Mouse (Mus musculus) embryo, embryonic 11.5 days (tissue): ENCODE data around the gene Rbpjl.
A peak's percentile ranks its signal among the peaks of the same experiment; 100 is the strongest.

ENCODE experiments used
- DNase-seq: peaks from one replicate; pipeline ENCODE4 v3.0.0-alpha.2; 2012; ENCODE audit warnings: low read depth, low spot score

Gene Rbpjl

GRCm38 (mm10) chr2:164393126-164393525 lies 9.8 kb upstream of the Rbpjl start:
- no peak for DNase-seq

GRCm38 (mm10) chr2:164396076-164396475 lies 6.9 kb upstream of the Rbpjl start:
- DNase-seq = no peak

- DNase-seq = no peak
Measured at GRCm38 (mm10) chr2:164396911-164397310, 6.0 kb upstream of the Rbpjl start.

- no peak for DNase-seq
Measured at GRCm38 (mm10) chr2:164403396-164404081, 598 bp downstream of the Rbpjl start.

DNA sequence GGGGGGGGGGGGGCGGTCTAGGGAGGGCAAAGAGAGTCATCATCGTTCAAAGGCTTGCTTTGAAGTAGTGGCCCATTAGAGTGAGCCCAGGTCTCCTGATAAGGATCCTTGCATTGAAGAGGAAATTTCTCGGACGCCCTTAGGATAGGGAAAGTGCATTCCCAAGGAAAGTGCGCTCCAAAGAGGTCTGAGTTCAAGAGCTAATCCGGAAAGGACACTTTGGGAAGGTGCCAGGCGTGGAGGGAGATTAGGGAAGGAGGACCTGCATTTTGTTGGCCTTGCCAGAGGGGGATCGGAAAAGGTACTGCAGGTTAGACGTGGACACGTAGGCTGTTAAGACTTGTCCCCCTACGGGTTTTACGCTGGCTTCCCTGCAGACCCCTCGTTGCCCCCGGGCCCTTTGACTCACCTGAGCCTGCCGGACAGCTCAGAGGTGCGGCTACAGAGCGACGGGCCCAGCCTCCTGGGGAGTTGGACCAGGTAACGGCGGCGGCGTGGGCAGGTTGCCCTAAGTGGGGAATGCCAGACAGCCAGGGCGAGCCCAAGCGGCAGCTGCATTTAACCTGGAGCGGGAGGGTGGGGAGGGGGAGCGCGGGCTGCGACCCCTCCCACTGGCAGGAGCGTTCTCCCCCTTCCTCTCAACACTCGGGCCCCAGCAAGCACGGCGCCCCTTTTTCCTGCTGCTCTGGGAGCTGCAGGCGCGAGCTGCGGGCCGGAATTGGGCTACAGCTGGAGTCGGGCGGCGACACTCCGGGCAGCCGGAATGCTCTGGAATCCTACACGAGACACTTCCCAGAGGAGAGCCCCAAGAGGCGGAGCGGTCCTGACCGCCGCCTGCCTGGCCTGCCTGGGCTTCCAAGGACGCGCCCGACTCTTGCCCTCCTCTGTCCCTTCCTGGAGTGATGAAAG lies 1.4 kb downstream of the Rbpjl start:
- no peak for DNase-seq

DNA sequence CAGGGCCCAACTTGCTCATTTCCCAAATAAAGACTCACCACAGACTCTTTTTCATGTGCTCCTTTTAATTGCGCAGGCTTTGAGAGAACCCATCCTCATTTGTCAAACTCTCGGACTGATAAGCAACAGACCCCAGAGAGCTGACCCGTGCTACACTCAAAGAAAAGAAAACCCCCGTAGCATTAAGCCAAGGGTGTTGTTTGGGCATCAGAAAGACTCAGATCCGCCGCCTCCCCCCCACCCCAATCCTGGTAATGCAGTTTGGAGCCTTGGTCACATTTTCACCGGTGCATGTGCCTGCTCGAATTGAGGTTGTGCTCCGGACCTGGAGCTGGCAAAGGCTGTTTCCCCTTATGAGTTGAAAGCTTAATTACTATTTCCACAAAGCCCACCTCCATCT lies 2.1 kb downstream of the Rbpjl start, which contains the start of gene Matn4:
TSS of gene Matn4 (minus strand) at position 101 of the 400 bp plus-strand sequence.
- DNase-seq = no peak

DNA sequence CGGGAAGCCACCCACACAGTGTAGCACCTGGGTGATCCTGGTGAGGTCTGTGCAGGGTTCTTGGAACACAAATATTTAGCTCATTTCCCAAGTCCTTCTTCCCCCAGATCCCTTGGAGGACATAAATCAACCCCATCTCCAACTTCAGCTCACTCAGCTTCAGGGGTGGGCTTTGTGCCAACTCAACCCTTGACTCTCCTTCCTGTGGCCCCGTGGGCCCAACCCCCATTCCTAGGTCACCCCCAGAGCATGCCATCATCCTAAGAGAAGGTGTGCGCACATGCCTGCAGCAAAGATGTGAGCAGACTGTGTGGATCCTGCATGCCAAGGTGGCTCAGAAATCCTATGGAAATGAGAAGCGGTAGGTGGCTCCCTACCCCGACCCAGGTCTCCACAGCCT lies 2.6 kb downstream of the Rbpjl start:
- DNase-seq = no peak

GRCm38 (mm10) chr2:164407708-164408107 lies 4.8 kb downstream of the Rbpjl start:
- DNase-seq = peak; percentile 75

- DNase-seq = no peak
Measured at GRCm38 (mm10) chr2:164414167-164414566, 11.2 kb downstream of the Rbpjl start.

GRCm38 (mm10) chr2:164414581-164414980 lies 11.6 kb downstream of the Rbpjl start:
- no peak for DNase-seq

DNA sequence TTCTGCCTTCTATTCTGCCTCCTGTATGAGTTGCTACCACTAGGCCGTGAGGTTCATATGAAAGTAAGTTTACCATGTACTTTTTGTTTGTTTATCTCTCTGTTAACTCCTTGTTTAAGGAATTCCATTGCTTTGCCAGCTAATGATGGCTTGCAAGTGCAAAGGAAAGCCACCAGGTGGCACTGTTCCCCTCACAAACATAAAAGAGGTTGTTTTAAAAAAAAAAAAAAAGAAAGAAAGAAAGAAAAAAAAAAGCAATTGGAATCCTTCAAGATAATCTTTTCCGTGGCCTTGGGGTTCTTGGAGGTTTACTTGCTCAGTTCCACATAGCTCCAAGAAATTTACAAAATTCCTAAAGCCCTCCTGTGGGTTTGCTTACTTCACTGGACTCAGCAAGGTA lies 14.3 kb downstream of the Rbpjl start:
- DNase-seq = no peak

- DNase-seq = no peak
Measured at GRCm38 (mm10) chr2:164418308-164418875, 15.5 kb downstream of the Rbpjl start.

GRCm38 (mm10) chr2:164419489-164419888 lies 16.5 kb downstream of the Rbpjl start:
- DNase-seq = no peak

DNA sequence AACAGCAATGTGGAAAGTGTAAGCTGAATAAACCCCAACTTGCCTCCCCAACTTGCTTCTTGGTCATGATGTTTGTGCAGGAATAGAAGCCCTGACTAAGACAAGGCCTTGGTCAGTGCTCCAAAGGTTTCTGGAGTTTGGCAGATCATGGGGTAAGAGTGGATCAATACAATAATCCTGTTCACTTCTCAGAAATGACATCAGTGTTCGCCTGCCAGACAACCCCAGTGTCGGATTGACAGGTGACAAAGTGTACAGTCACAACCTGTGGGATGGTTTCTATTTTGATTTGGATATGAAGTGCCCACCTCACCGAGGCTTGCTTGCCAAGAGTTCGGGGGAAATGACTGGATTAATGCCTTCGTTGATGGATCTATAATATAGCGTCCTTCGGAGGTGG lies 18.4 kb downstream of the Rbpjl start:
- DNase-seq = no peak

DNA sequence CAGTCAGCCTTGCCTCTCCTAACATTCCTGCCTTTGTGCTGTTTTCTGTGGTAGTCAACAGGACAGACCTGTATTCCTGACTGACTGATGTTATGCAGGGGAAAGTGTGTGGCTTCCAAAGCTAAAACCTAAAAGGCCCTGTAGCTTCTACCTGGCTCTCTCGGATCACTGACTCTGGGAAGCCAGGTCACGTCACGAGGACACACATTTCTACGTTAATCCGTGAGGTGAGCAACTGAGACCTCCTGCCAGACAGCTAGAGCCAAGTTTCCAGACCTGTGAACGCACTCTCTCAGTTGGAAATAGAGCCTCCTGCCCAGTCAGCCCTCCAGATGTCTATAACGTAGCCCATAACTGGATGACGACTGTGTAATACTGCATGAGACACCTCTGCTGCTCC lies 19.0 kb downstream of the Rbpjl start:
- DNase-seq = no peak

DNA sequence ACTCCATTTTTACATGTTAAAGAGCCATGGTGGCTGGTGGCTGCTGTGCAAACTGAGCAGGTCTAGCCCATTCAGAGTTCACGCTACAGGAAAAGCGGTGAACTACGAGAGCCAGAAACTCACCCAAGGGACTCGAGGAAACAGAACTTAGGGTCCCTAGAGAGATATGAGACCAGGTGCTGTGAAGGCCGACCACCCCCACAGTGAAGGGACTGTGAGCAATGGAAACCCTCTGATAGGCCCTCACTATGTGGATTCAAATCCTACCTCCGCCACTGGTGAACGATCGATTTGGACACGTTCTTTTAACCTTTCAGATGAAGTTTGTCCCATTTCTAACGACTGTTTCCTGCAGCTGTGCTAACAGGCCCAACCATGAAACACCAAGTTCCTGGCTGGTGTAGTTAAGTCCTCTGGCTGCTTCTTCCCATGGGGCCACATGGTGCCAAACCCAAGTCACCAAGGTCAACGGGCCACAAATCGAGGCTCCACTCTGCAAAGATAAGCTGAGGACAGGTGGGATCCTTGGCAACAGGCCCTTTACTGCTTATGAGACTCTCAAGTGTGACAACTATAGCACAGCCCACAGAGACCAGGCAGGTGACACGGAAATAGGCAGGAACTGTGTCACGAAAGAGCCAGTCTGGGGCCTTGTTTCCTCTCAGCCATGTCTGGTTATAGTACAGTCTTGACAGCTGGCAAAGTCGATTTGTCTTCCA lies 19.9 kb downstream of the Rbpjl start:
- DNase-seq = no peak

DNA sequence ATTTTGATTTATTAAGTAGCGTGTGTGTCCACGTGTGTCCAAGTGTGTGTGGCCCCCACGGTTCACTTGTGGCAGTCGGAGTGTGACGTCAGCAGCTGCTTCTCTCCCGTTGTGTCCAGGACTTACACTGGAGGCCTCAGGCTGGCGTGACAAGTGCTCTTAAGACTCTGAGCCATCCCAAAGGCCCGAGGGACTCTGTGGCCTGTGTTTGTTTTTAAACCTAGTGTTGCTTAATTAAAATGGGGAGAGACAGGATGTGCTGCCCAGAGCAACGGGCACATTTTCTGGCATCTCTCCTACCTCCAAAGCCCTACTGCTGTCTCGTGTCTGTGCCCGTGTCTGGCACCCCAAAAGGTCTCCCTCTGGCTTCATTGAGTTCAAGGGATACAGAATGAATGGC lies 20.5 kb downstream of the Rbpjl start:
- no peak for DNase-seq

DNA sequence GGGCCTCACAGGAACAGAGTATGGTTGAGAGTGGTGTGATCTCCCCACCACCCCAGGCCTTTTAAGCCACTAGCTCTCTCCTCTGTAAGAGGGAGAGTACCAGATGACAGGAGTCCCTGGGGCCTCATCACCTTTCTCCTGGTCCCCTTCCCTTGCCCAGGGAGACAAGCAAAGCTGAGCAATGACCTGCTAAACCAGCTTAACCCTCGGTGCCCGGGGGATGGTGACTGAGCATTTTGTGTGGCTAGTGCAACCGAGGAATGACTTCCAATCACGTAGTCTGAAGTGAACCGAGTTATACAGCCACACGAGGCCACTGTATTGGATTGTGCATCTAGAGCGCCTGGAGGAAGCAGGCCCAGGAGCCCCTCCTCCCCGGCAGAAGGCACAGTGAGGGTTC lies 21.5 kb downstream of the Rbpjl start:
- DNase-seq = no peak

GRCm38 (mm10) chr2:164425401-164425800 lies 22.5 kb downstream of the Rbpjl start:
- no peak for DNase-seq

DNA sequence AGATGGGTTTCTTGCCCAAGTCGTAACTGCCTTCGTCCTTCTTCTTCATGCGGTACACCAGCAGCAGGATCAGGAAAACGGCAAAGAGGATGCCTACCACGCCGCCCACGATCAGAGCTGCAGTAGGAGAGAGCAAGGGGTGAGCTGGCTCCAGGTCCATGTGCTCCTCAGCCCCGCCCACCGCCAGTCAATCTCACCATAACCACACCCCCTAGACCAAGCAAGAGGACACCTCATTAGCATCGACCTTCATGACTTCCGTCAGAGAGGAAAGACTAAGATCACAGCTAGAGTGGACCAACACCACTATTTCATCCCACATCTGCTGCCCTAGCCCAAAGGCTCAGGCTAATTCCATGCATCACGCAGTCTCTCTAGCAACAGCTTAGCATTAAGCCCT lies 23.2 kb downstream of the Rbpjl start:
- no peak for DNase-seq

DNA sequence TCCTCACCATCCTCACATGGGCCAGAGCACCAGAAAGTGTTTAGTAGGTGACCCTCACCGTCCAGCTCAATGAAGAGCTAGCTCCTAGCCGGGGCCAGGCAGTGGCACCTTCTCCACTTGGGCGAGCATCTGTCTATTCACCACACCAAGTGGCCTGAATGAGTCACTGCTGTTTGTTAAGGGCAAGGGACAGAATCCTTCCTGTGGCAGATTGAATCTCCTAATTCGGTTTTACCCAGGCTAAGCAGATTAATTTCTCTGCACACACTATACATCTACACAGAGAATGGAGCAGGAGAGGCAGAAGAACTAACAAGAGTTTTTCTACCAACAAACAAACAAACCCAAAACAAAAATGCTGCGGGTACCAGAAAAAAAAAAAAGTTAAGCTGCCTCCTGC lies 24.0 kb downstream of the Rbpjl start:
- no peak for DNase-seq

DNA sequence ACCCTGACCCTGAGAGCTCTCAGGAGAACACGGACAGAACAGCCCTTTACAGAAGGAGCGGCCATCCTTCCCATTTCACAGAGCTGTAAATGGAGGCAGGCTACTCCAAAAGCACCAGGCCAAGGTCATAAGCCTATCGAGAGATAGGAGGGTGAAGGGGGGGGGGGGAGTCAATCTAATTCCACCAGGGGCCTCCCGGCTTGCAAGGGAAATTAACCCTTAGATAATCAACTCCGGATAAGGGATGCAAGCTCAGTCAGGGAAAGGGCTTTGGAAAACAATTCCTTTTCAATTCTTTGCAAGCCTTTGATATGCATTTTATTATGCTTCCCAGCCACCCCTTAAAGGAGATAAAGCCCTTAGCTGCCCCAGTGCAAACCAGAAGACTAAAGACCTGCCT lies 25.5 kb downstream of the Rbpjl start:
- no peak for DNase-seq
